Mouse (Mus musculus): ENCODE measurements around the gene Cby3. TPM values are rescaled to one million over a fixed set of nuclear protein-coding genes. Genes with fewer than 3 reads are reported as not detected.

The Cby3 gene
- polyA plus RNA-seq, 1 experiment from 2014 or later = 0.21 TPM

GRCm38 (mm10) chr11:50333181-50333580 is 21.1 kb upstream of the Cby3 start:
- DNase-seq = no peak
- Histone ChIP-seq H3K4me1 (ENCODE audit: insufficient read depth) (no peaks in the 10 kb centered on the region), H3K4me3 (ENCODE audit: low read depth, low read length) (no peak overlapping the region), H3K27me3 (ENCODE audit: insufficient read depth, low read length) (no peaks in the 10 kb centered on the region), H3K4me2 (ENCODE audit: low read depth, low read length) (no peak overlapping the region), H3K27ac (ENCODE audit: low read depth) (no peak overlapping the region), H3K36me3 (replicated peaks; ENCODE audit: insufficient read depth, low read length) (no peaks in the 10 kb centered on the region), H3K9ac (replicated peaks) (no peak overlapping the region), H3K9me3 (ENCODE audit: low read length) (no peaks in the 10 kb centered on the region)
- WGBS (ENCODE audit: insufficient replicate concordance) = 82% methylated on average over 3 of the region's 3 CpGs
- no peak for TF ChIP-seq EP300 (IDR thresholded peaks at IDR 0.05; ENCODE audit: low read depth)
- TF ChIP-seq CTCF (IDR thresholded peaks at IDR 0.05; ENCODE audit: low read depth) = no peak
- no peak for ATAC-seq

GRCm38 (mm10) chr11:50336126-50336525 is 18.1 kb upstream of the Cby3 start:
- ATAC-seq = no peak

GRCm38 (mm10) chr11:50336891-50337290 is 17.4 kb upstream of the Cby3 start:
- Histone ChIP-seq H3K9ac (replicated peaks) (no peak overlapping the region), H3K4me1 (ENCODE audit: insufficient read depth) (no peaks in the 10 kb centered on the region), H3K9me3 (ENCODE audit: low read length) (no peaks in the 10 kb centered on the region), H3K4me3 (ENCODE audit: low read depth, low read length) (no peak overlapping the region), H3K27me3 (ENCODE audit: insufficient read depth, low read length) (no peaks in the 10 kb centered on the region), H3K4me2 (ENCODE audit: low read depth, low read length) (no peak overlapping the region), H3K27ac (ENCODE audit: low read depth) (no peak overlapping the region), H3K36me3 (replicated peaks; ENCODE audit: insufficient read depth, low read length) (no peaks in the 10 kb centered on the region)
- WGBS (ENCODE audit: insufficient replicate concordance) = 54% methylated on average over 4 of the region's 4 CpGs
- ATAC-seq (no peak), DNase-seq (no peak)
- no peak for TF ChIP-seq CTCF (IDR thresholded peaks at IDR 0.05; ENCODE audit: low read depth)
- TF ChIP-seq EP300 (IDR thresholded peaks at IDR 0.05; ENCODE audit: low read depth) = no peak

More at GRCm38 (mm10) chr11:50336126-50336525, 18.1 kb upstream of the Cby3 start:
- no peak overlapping the region for H3K27ac ChIP-seq (ENCODE audit: low read depth)
- no peak overlapping the region for H3K9ac ChIP-seq (replicated peaks)
- no peak overlapping the region for H3K4me2 ChIP-seq (ENCODE audit: low read depth, low read length)
- H3K4me1 ChIP-seq (ENCODE audit: insufficient read depth) = no peaks in the 10 kb centered on the region
- DNase-seq = no peak
- no peak for TF ChIP-seq CTCF (IDR thresholded peaks at IDR 0.05; ENCODE audit: low read depth)
- no peak for TF ChIP-seq EP300 (IDR thresholded peaks at IDR 0.05; ENCODE audit: low read depth)
- H3K36me3 ChIP-seq (replicated peaks; ENCODE audit: insufficient read depth, low read length) = no peaks in the 10 kb centered on the region
- H3K27me3 ChIP-seq (ENCODE audit: insufficient read depth, low read length) = no peaks in the 10 kb centered on the region
- no peaks in the 10 kb centered on the region for H3K9me3 ChIP-seq (ENCODE audit: low read length)
- no peak overlapping the region for H3K4me3 ChIP-seq (ENCODE audit: low read depth, low read length)
- WGBS (ENCODE audit: insufficient replicate concordance) = 56% methylated on average over 1 of the region's 1 CpGs

- no peaks in the 10 kb centered on the region; the same call in 1 of the 2 replicates for H3K4me1 ChIP-seq (ENCODE audit: insufficient read depth)
- no peaks in the 10 kb centered on the region for H3K9me3 ChIP-seq (ENCODE audit: low read length)
- no peak overlapping the region for H3K4me2 ChIP-seq (ENCODE audit: low read depth, low read length)
- 78% methylated on average over 4 of the region's 4 CpGs for WGBS (ENCODE audit: insufficient replicate concordance)
- H3K4me3 ChIP-seq (ENCODE audit: low read depth, low read length) = no peak overlapping the region
- no peak overlapping the region for H3K27ac ChIP-seq (ENCODE audit: low read depth)
- DNase-seq (no peak), ATAC-seq (no peak)
- H3K36me3 ChIP-seq (replicated peaks; ENCODE audit: insufficient read depth, low read length) = no peaks in the 10 kb centered on the region
- no peak overlapping the region for H3K9ac ChIP-seq (replicated peaks)
- H3K27me3 ChIP-seq (ENCODE audit: insufficient read depth, low read length) = no peaks in the 10 kb centered on the region
- TF ChIP-seq EP300 (IDR thresholded peaks at IDR 0.05; ENCODE audit: low read depth) (no peak), CTCF (IDR thresholded peaks at IDR 0.05; ENCODE audit: low read depth) (no peak)
Measured at GRCm38 (mm10) chr11:50345486-50345885, 8.8 kb upstream of the Cby3 start.

- peak overlapping the region; percentile 34; the same call in 1 of the 2 replicates for H3K27ac ChIP-seq (ENCODE audit: low read depth)
- DNase-seq = no peak
Measured at GRCm38 (mm10) chr11:50346256-50347032, 7.8 kb upstream of the Cby3 start.

GRCm38 (mm10) chr11:50352177-50352576 is 2.1 kb upstream of the Cby3 start:
- WGBS (ENCODE audit: insufficient replicate concordance) = 60% methylated on average over 2 of the region's 2 CpGs
- Histone ChIP-seq H3K9ac (replicated peaks) (no peak overlapping the region), H3K9me3 (ENCODE audit: low read length) (no peaks in the 10 kb centered on the region), H3K27ac (ENCODE audit: low read depth) (no peak overlapping the region), H3K36me3 (replicated peaks; ENCODE audit: insufficient read depth, low read length) (no peaks in the 10 kb centered on the region), H3K4me2 (ENCODE audit: low read depth, low read length) (no peak overlapping the region), H3K27me3 (ENCODE audit: insufficient read depth, low read length) (no peaks in the 10 kb centered on the region), H3K4me1 (ENCODE audit: insufficient read depth) (peaks cover 9% of the 10 kb centered on the region; the same call in 1 of the 2 replicates), H3K4me3 (ENCODE audit: low read depth, low read length) (no peak overlapping the region)
- DNase-seq (no peak), ATAC-seq (no peak)
- TF ChIP-seq CTCF (IDR thresholded peaks at IDR 0.05; ENCODE audit: low read depth) = no peak
- no peak for TF ChIP-seq EP300 (IDR thresholded peaks at IDR 0.05; ENCODE audit: low read depth)

More at GRCm38 (mm10) chr11:50346256-50347032, 7.8 kb upstream of the Cby3 start:
- Histone ChIP-seq H3K27me3 (ENCODE audit: insufficient read depth, low read length) (no peaks in the 10 kb centered on the region), H3K4me1 (ENCODE audit: insufficient read depth) (no peaks in the 10 kb centered on the region; the same call in 1 of the 2 replicates), H3K4me2 (ENCODE audit: low read depth, low read length) (no peak overlapping the region), H3K36me3 (replicated peaks; ENCODE audit: insufficient read depth, low read length) (no peaks in the 10 kb centered on the region), H3K9ac (replicated peaks) (0 out of 2 replicates have a peak overlapping the region, but pooled peaks have one; percentile 21), H3K4me3 (ENCODE audit: low read depth, low read length) (no peak overlapping the region), H3K9me3 (ENCODE audit: low read length) (no peaks in the 10 kb centered on the region)
- no peak for ATAC-seq
- TF ChIP-seq EP300 (IDR thresholded peaks at IDR 0.05; ENCODE audit: low read depth) = no peak
- TF ChIP-seq CTCF (IDR thresholded peaks at IDR 0.05; ENCODE audit: low read depth) = no peak
- 74% methylated on average over 9 of the region's 9 CpGs for WGBS (ENCODE audit: insufficient replicate concordance)

Measured in liver, postnatal 0 days (tissue).